Mouse (Mus musculus) heart, postnatal 0 days (tissue): ENCODE data around the gene Tnfrsf13c.

ENCODE experiments used
- CTCF ChIP-seq: IDR thresholded peaks from 2 replicates; pipeline ENCODE4 v1.5.1; 2016; ENCODE audit warnings: antibody characterized with exemption, control low read depth, low read depth
- EP300 ChIP-seq: IDR thresholded peaks from 2 replicates; pipeline ENCODE4 v1.6.1; 2016; ENCODE audit warnings: antibody characterized with exemption, low read depth

DNA sequence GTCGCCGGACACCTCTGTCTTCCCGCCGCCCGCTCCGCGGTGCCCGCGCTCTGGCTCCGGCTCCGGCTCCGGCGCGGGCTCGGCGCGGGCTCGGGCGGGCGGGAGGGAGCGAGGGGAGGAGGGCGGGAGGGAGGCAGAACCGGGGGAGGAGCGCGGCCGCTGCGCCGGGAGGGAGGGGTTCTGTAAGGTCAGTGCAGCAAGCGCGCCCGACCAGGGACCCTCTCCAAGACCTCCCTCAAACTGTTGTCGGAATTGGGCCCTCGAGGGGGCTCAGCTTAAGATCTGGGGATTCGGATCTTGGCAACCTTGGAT is 11.5 kb downstream of the Tnfrsf13c start, which contains the start of gene Shisa8:
- TF ChIP-seq CTCF (no peak), EP300 (no peak)
